20 mouse cellular contexts compared by ENCODE assay signal in the genomic region with DNA sequence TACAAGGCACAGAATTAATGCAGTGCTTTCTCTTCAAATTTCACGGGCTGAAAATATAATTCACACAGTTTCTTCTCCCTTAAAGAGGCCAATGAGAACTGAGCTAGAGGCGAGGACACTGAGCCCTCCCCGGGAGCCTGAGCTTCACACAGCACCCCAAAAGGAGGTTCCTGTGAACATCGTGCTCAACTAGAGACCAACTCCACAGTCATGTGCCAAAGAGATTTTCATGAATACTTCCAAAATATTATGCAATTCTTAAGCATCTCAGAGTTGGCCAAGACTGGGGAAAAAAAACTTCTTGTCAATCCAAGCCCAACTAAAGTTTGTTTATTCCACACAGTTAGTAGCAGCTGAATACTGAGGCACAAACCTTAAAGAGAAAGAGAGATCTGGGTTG.
DNase-seq lines count a peak whose midpoint lies in the region; ATAC-seq and TF ChIP-seq lines count a peak whose summit lies in the region.
"Had no signal": no experiment of that assay in that cellular context is flagged by ENCODE, and none has a peak within 500 bp of the region (broad histone marks: within the 10 kb centered on the region; RNA-seq: fewer than 3 reads in every experiment).

No protein-coding gene starts in this region.

- no peaks in the 10 kb centered on the region for H3K79me2 ChIP-seq in liver, adult 2 months (ENCODE audit: control insufficient read depth, insufficient read depth, low read length)

- DNase-seq in gastrocnemius, adult 2 months = peak; percentile 33
- no peak for DNase-seq in gastrocnemius, postnatal 4 days (ENCODE audit: low spot score in 2 of 2)
- DNase-seq in liver, adult 2 months (ENCODE audit: extremely low read depth, low read depth, low spot score) = peak; percentile 28
- no peak for DNase-seq in liver, postnatal 0 days
- peak; percentile 63 for DNase-seq in skeletal muscle tissue, adult 2 months (ENCODE audit: low read depth, low spot score)
- DNase-seq in thymus, adult 18-20 months = no peak
- DNase-seq: cerebellum, postnatal 14 days; embryo, embryonic 11 days; kidney, adult 18-20 months; kidney, postnatal 10 days; left cerebral cortex, postnatal 4 days; right cerebral cortex, adult 18-20 months; thymus, adult 2 months had no signal

- H3K4me2 ChIP-seq in liver, postnatal 0 days (ENCODE audit: low read depth, low read length) = no peak overlapping the region
- no peak overlapping the region for H3K4me2 ChIP-seq in limb, embryonic 13.5 days (replicated peaks)
- no peak overlapping the region for H3K4me2 ChIP-seq in midbrain, embryonic 15.5 days
- H3K4me2 ChIP-seq: hindbrain, embryonic 15.5 days; liver, embryonic 15.5 days had no signal

- no peak for TF ChIP-seq EP300 in liver, postnatal 0 days (IDR thresholded peaks at IDR 0.05; ENCODE audit: low read depth)

- TF ChIP-seq CTCF in gastrocnemius, adult 2 months (IDR thresholded peaks at IDR 0.05) = no peak
- no peak for TF ChIP-seq CTCF in liver, adult 2 months (IDR thresholded peaks at IDR 0.05; ENCODE audit: low read depth, low read length)
- no peak for TF ChIP-seq CTCF in liver, postnatal 0 days (IDR thresholded peaks at IDR 0.05; ENCODE audit: low read depth)

- no peaks in the 10 kb centered on the region for H3K9me3 ChIP-seq in liver, postnatal 0 days (ENCODE audit: low read length)
- no peaks in the 10 kb centered on the region for H3K9me3 ChIP-seq in limb, embryonic 13.5 days
- H3K9me3 ChIP-seq in midbrain, embryonic 15.5 days = no peaks in the 10 kb centered on the region
- H3K9me3 ChIP-seq: hindbrain, embryonic 15.5 days; liver, embryonic 15.5 days had no signal

- no peak for TF ChIP-seq POLR2A in liver, adult 2 months (IDR thresholded peaks at IDR 0.05; ENCODE audit: extremely low read depth, insufficient read depth, low read length)

- intact Hi-C loops in gastrocnemius, adult 2 months (cut with DNase I) = no loop called here

- no peak overlapping the region for H3K9ac ChIP-seq in liver, adult 2 months (ENCODE audit: low read depth, low read length)
- H3K9ac ChIP-seq in liver, postnatal 0 days (replicated peaks) = no peak overlapping the region
- no peak overlapping the region for H3K9ac ChIP-seq in limb, embryonic 13.5 days
- H3K9ac ChIP-seq in midbrain, embryonic 15.5 days = no peak overlapping the region
- H3K9ac ChIP-seq: hindbrain, embryonic 15.5 days; liver, embryonic 15.5 days had no signal

- 64% methylated on average over 4 of the region's 4 CpGs for WGBS in liver, adult 2 months
- WGBS in liver, postnatal 0 days (ENCODE audit: insufficient replicate concordance) = 81% methylated on average over 4 of the region's 4 CpGs
- WGBS in limb, embryonic 13.5 days = 20% methylated on average over 4 of the region's 4 CpGs
- 61% methylated on average over 4 of the region's 4 CpGs for WGBS in midbrain, embryonic 15.5 days

- no peak for ATAC-seq in liver, postnatal 0 days
- ATAC-seq in limb, embryonic 13.5 days (ENCODE audit: low FRiP score, low read depth) = peak; percentile 20; the same call in 1 of the 2 replicates
- ATAC-seq in midbrain, embryonic 15.5 days (replicated peaks) = no peak
- ATAC-seq: Patski had no signal

- peak overlapping the region; percentile 17; the same call in 1 of the 2 replicates for H3K4me3 ChIP-seq in gastrocnemius, adult 2 months
- no peak overlapping the region for H3K4me3 ChIP-seq in liver, adult 2 months (ENCODE audit: insufficient read depth, low read depth, low read length)
- H3K4me3 ChIP-seq in liver, postnatal 0 days (ENCODE audit: low read depth, low read length) = no peak overlapping the region
- H3K4me3 ChIP-seq in limb, embryonic 13.5 days = no peak overlapping the region
- no peak overlapping the region for H3K4me3 ChIP-seq in midbrain, embryonic 15.5 days
- H3K4me3 ChIP-seq: heart, adult 2 months; hindbrain, embryonic 15.5 days; layer of hippocampus, adult 2 months; liver, embryonic 15.5 days had no signal

- H3K27ac ChIP-seq in gastrocnemius, adult 2 months = peak overlapping the region; percentile 48; the same call in 1 of the 2 replicates
- no peak overlapping the region for H3K27ac ChIP-seq in liver, adult 2 months (replicated peaks; ENCODE audit: insufficient read depth, low read depth, low read length)
- H3K27ac ChIP-seq in liver, postnatal 0 days (ENCODE audit: low read depth) = no peak overlapping the region
- no peak overlapping the region for H3K27ac ChIP-seq in limb, embryonic 13.5 days
- no peak overlapping the region for H3K27ac ChIP-seq in midbrain, embryonic 15.5 days
- H3K27ac ChIP-seq: heart, adult 2 months; hindbrain, embryonic 15.5 days; layer of hippocampus, adult 2 months; liver, embryonic 15.5 days had no signal

- H3K36me3 ChIP-seq in liver, adult 2 months (ENCODE audit: control insufficient read depth, insufficient read depth, low read length) = peaks cover 68% of the 10 kb centered on the region
- peaks cover 19% of the 10 kb centered on the region for H3K36me3 ChIP-seq in liver, postnatal 0 days (replicated peaks; ENCODE audit: insufficient read depth, low read length)
- H3K36me3 ChIP-seq in limb, embryonic 13.5 days = peaks cover 10% of the 10 kb centered on the region; the same call in 1 of the 2 replicates
- no peaks in the 10 kb centered on the region for H3K36me3 ChIP-seq in midbrain, embryonic 15.5 days (replicated peaks)
- H3K36me3 ChIP-seq: hindbrain, embryonic 15.5 days; liver, embryonic 15.5 days had no signal

- no peaks in the 10 kb centered on the region for H3K27me3 ChIP-seq in liver, adult 2 months (ENCODE audit: control insufficient read depth, insufficient read depth, low read length)
- H3K27me3 ChIP-seq in liver, postnatal 0 days (ENCODE audit: insufficient read depth, low read length) = no peaks in the 10 kb centered on the region
- peaks cover 3% of the 10 kb centered on the region; the same call in 1 of the 2 replicates for H3K27me3 ChIP-seq in limb, embryonic 13.5 days
- H3K27me3 ChIP-seq in midbrain, embryonic 15.5 days (replicated peaks) = no peaks in the 10 kb centered on the region
- H3K27me3 ChIP-seq: hindbrain, embryonic 15.5 days; liver, embryonic 15.5 days; Patski had no signal

- H3K4me1 ChIP-seq in liver, adult 2 months (ENCODE audit: control insufficient read depth, insufficient read depth, low read length) = no peaks in the 10 kb centered on the region
- no peaks in the 10 kb centered on the region for H3K4me1 ChIP-seq in liver, postnatal 0 days (ENCODE audit: insufficient read depth)
- peaks cover 44% of the 10 kb centered on the region for H3K4me1 ChIP-seq in limb, embryonic 13.5 days
- H3K4me1 ChIP-seq in midbrain, embryonic 15.5 days = no peaks in the 10 kb centered on the region
- H3K4me1 ChIP-seq: hindbrain, embryonic 15.5 days; liver, embryonic 15.5 days had no signal

Comparison
In these comparisons a context has a peak if more than half of its experiments do, and no peak if none do; other contexts are left out.
1. DNase-seq: peak in gastrocnemius, adult 2 months (single experiment), liver, adult 2 months (single experiment) and skeletal muscle tissue, adult 2 months (single experiment); none in gastrocnemius, postnatal 4 days (0 of 2), liver, postnatal 0 days (single experiment) and thymus, adult 18-20 months (0 of 2).